Mouse (Mus musculus) cerebellum, adult 2 months (tissue): Measurements from ENCODE around the gene Lce1m.

Experiments
- CTCF ChIP-seq: fragments of 200-500 bp; IDR thresholded peaks from 2 replicates; pipeline ENCODE4 v1.5.1; 2011; ENCODE audit warnings: low read depth, mild to moderate bottlenecking, control low read depth, low read length, moderate library complexity, borderline replicate concordance; ENCODE audit not compliant: insufficient read depth
- POLR2A ChIP-seq: fragments of 200-500 bp; IDR thresholded peaks from 2 replicates; pipeline ENCODE4 v1.6.1; 2011; ENCODE audit warnings: low read length, control low read depth, borderline replicate concordance; ENCODE audit not compliant: insufficient read depth

- TF ChIP-seq CTCF = no peak
- TF ChIP-seq POLR2A = no peak
Measured at GRCm38 (mm10) chr3:92978484-92978883, 40.4 kb downstream of the Lce1m start.
